Mouse (Mus musculus): ENCODE data around the gene Bcl11b.

DNA sequence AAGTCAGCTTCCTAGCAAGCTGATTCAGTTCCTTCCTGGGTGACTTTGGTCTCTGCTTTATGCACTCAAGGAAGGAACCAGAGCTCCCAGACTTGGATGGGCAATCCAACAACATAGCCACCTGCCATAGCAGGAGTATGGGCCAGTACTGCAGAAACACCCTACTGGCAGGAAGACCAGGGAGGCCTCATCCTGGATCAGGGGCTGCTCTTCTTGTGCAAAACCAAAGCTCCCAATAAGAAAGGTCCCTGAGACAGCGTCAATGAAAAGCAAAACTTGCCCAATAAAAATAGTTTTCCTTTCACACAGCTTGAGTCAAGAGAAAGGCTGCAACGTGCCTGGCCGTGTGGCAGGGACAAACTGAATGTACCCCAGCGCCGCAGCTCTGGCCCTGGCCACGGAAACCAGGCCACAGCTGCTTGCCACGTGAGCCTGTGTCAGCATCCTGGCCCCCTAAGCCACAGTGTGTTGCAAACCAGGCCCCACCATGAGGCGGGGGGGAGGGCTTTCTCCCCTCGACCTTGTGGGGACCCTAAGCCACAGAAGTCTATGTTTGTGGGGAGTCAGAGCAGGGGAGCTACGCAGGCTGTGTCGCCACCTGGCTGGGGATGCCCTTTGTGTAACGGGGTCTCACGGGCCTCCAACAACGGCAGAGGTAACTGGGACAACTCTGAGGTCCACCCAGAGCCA is 38.9 kb downstream of the Bcl11b start:
- TF ChIP-seq E2F4 (IDR thresholded peaks at IDR 0.05; ENCODE audit: insufficient read depth) (no peak), POLR2A (IDR thresholded peaks at IDR 0.05; ENCODE audit: insufficient read length, low read depth) (no peak), CEBPB (IDR thresholded peaks at IDR 0.05; ENCODE audit: insufficient read depth, poor library complexity, severe bottlenecking) (no peak), TCF12 (IDR thresholded peaks at IDR 0.05; ENCODE audit: insufficient read depth, poor library complexity, severe bottlenecking) (no peak), POLR2AphosphoS2 (IDR thresholded peaks at IDR 0.05; ENCODE audit: insufficient read length, low read depth) (no peak), MYOD1 (IDR thresholded peaks at IDR 0.05; ENCODE audit: control insufficient read depth in 1 of 3, insufficient read length in 2 of 3, low read depth in 2 of 3) (no peak), USF1 (IDR thresholded peaks at IDR 0.05; ENCODE audit: low read depth) (no peak)

Measured in myocyte (in vitro differentiated cells).